Mouse (Mus musculus) testis, adult 2 months (tissue): ENCODE measurements around the gene Cacng2. TPM values are rescaled to one million over a fixed set of nuclear protein-coding genes. Genes with fewer than 3 reads are reported as not detected.

Experiments used
- H3K27ac ChIP-seq: fragments of 200-500 bp; 2 replicates; pipeline ENCODE4 v1.5.1; 2012; ENCODE audit warnings: low read depth, low read length; ENCODE audit not compliant: control insufficient read depth, insufficient read depth
- H3K27me3 ChIP-seq: fragments of 200-500 bp; 2 replicates; pipeline ENCODE4 v1.6.1; 2012; ENCODE audit warnings: mild to moderate bottlenecking, low read length, moderate library complexity; ENCODE audit not compliant: control insufficient read depth, insufficient read depth
- H3K36me3 ChIP-seq: fragments of 200-500 bp; 2 replicates; pipeline ENCODE4 v1.6.1; 2012; ENCODE audit warnings: mild to moderate bottlenecking, low read length; ENCODE audit not compliant: control insufficient read depth, insufficient read depth
- H3K4me1 ChIP-seq: fragments of 200-500 bp; 2 replicates; pipeline ENCODE4 v1.6.1; 2012; ENCODE audit warnings: low read length; ENCODE audit not compliant: control insufficient read depth, insufficient read depth
- H3K4me3 ChIP-seq: fragments of 200-500 bp; 2 replicates; pipeline ENCODE4 v1.5.1; 2012; ENCODE audit warnings: low read depth, mild to moderate bottlenecking, low read length, moderate library complexity, mixed read lengths; ENCODE audit not compliant: control insufficient read depth
- CTCF ChIP-seq: fragments of 200-500 bp; IDR thresholded peaks from 2 replicates; pipeline ENCODE4 v1.5.1; 2012; ENCODE audit warnings: low read depth, mild to moderate bottlenecking, inconsistent platforms, low read length, moderate library complexity; ENCODE audit not compliant: control insufficient read depth, insufficient read depth, insufficient replicate concordance
- POLR2A ChIP-seq: fragments of 200-500 bp; IDR thresholded peaks from 2 replicates; pipeline ENCODE4 v1.6.1; 2012; ENCODE audit warnings: low read depth, mild to moderate bottlenecking, inconsistent platforms, low read length, moderate library complexity; ENCODE audit not compliant: control insufficient read depth
- polyA plus RNA-seq: library from polyadenylated mRNA; depleted of rRNA; stranded (reverse); fragments of >200 nt; gene quantifications from 2 replicates; pipeline ENCODE4 v1.2.3, GENCODE M21; 2012

Gene Cacng2
- polyA plus RNA-seq, 1 experiment: 0.02 TPM

DNA sequence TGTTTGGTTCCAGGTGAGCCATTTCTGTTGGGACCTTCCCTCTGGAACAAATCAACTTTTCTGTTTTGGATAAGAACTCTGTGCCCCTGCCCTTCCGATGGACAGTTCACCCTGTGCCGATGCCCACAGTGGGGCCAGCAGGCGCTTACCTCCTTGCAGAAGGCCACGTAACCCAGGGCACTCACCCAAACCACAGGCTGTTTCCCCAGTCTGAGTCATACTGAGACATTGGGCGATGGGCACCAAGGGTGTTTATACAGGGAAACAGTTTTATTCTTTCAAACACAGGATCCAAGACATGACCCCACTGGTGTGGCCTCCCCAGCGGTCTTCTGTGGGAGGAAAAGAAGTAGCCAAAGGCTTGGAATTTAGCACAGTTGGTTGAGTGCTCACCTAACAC, 35.6 kb upstream of the Cacng2 start:
- no peaks in the 10 kb centered on the region for H3K27me3 ChIP-seq
- H3K27ac ChIP-seq: no peak overlapping the region
- H3K36me3 ChIP-seq: no peaks in the 10 kb centered on the region
- TF ChIP-seq CTCF (no peak), POLR2A (no peak)
- H3K4me1 ChIP-seq: no peaks in the 10 kb centered on the region
- no peak overlapping the region for H3K4me3 ChIP-seq

GRCm38 (mm10) chr15:78153045-78153775, 33.4 kb upstream of the Cacng2 start:
- Histone ChIP-seq H3K27me3 (no peaks in the 10 kb centered on the region), H3K27ac (no peak overlapping the region), H3K36me3 (no peaks in the 10 kb centered on the region), H3K4me3 (no peak overlapping the region), H3K4me1 (no peaks in the 10 kb centered on the region)
- TF ChIP-seq CTCF (no peak), POLR2A (no peak)

- H3K4me3 ChIP-seq: no peak overlapping the region
- H3K27me3 ChIP-seq: no peaks in the 10 kb centered on the region
- H3K4me1 ChIP-seq: no peaks in the 10 kb centered on the region
- no peak overlapping the region for H3K27ac ChIP-seq
- TF ChIP-seq POLR2A (no peak), CTCF (no peak)
- H3K36me3 ChIP-seq: no peaks in the 10 kb centered on the region
Measured at GRCm38 (mm10) chr15:78148565-78148964, 28.7 kb upstream of the Cacng2 start.

GRCm38 (mm10) chr15:78140226-78140625, 20.4 kb upstream of the Cacng2 start:
- Histone ChIP-seq H3K4me3 (no peak overlapping the region), H3K27ac (no peak overlapping the region), H3K4me1 (no peaks in the 10 kb centered on the region), H3K27me3 (no peaks in the 10 kb centered on the region), H3K36me3 (no peaks in the 10 kb centered on the region)
- TF ChIP-seq CTCF (no peak), POLR2A (no peak)

DNA sequence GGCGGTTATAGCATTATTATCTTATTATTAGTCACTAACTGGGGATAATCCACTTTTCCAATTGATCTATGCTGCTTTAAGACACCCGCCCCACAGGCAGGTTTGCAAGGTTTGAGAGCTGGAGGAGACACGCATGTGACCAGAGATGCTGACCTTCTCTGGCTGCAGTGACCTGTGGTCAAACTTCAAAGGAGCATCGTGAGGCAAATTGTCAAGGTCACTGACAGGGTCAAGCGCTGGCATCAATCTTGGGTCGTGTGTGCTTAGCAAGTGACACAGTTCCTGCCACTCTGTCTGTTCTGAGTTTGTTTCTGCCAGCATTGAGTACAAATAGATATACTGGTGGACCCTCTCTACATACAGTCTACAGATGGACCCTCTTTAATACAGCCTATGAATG, 14.8 kb upstream of the Cacng2 start:
- no peak for TF ChIP-seq POLR2A
- no peak for TF ChIP-seq CTCF
- H3K4me1 ChIP-seq: no peaks in the 10 kb centered on the region
- no peak overlapping the region for H3K4me3 ChIP-seq
- H3K27ac ChIP-seq: no peak overlapping the region
- H3K27me3 ChIP-seq: no peaks in the 10 kb centered on the region
- H3K36me3 ChIP-seq: no peaks in the 10 kb centered on the region

DNA sequence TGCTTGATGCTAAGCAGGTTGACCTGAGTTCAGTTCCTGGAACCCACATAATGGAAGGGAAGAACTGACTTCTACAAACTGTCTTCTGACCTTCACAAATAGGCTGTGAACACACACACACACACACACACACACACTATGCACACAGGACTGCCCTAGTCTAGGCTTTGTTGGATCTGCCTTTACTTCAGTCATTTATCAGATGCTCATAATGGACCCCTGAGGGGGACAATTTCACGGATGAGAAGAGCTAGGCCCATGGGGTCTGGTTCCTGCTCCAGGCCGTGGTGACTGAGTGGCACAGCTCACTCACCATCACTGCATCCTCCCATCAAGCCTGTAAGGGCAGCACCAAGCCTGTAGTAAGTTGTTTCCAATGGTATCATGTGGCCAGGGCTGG, 13.6 kb upstream of the Cacng2 start:
- no peak overlapping the region for H3K4me3 ChIP-seq
- TF ChIP-seq POLR2A: no peak
- TF ChIP-seq CTCF: no peak
- no peak overlapping the region for H3K27ac ChIP-seq
- H3K4me1 ChIP-seq: no peaks in the 10 kb centered on the region
- no peaks in the 10 kb centered on the region for H3K36me3 ChIP-seq
- H3K27me3 ChIP-seq: no peaks in the 10 kb centered on the region

- no peak for TF ChIP-seq CTCF
- no peak for TF ChIP-seq POLR2A
- Histone ChIP-seq H3K36me3 (no peaks in the 10 kb centered on the region), H3K27ac (no peak overlapping the region), H3K4me1 (peaks cover 5% of the 10 kb centered on the region), H3K4me3 (peak overlapping the region; percentile 23; the same call in 1 of the 2 replicates), H3K27me3 (no peaks in the 10 kb centered on the region)
Measured at GRCm38 (mm10) chr15:78119248-78119647, 580 bp downstream of the Cacng2 start.

- no peak overlapping the region for H3K4me3 ChIP-seq
- TF ChIP-seq CTCF: no peak
- TF ChIP-seq POLR2A: no peak
- no peaks in the 10 kb centered on the region for H3K27me3 ChIP-seq
- no peaks in the 10 kb centered on the region for H3K36me3 ChIP-seq
- peaks cover 5% of the 10 kb centered on the region for H3K4me1 ChIP-seq
- H3K27ac ChIP-seq: no peak overlapping the region
Measured at GRCm38 (mm10) chr15:78118275-78118995, 1.4 kb downstream of the Cacng2 start.
